Mouse (Mus musculus) B cell, adult (primary cell): ENCODE results near the gene A630076J17Rik. TPM values are rescaled to one million over a fixed set of nuclear protein-coding genes. Genes with fewer than 3 reads are reported as not detected.

Experiments
- total RNA-seq: library from RNA; stranded (reverse); gene quantifications from 4 replicates; pipeline ENCODE4 v1.2.4, GENCODE M21; 2023; ENCODE audit not compliant: inconsistent age

Gene A630076J17Rik
- total RNA-seq = not detected in 4 replicates

GRCm38 (mm10) chr3:107230527-107230926, at the start of gene A630076J17Rik:
TSS of gene A630076J17Rik (plus strand) at chr3:107230614.

GRCm38 (mm10) chr3:107182756-107183155, 47.7 kb upstream of the A630076J17Rik start, which contains the start of gene Kcna10:
TSS of gene Kcna10 (plus strand) at chr3:107183056.

GRCm38 (mm10) chr3:107221608-107222007, 8.8 kb upstream of the A630076J17Rik start, which contains the start of gene Cym:
TSS of gene Cym (minus strand) at chr3:107221732.

GRCm38 (mm10) chr3:107239607-107240006, 9.2 kb downstream of the A630076J17Rik start, which contains the start of gene Prok1:
TSS of gene Prok1 (minus strand) at chr3:107239707.

GRCm38 (mm10) chr3:107278479-107279269, 48.3 kb downstream of the A630076J17Rik start, which contains the start of gene Lamtor5:
TSS of gene Lamtor5 (plus strand) at chr3:107278858.

Other genes starting within 250 kb of the A630076J17Rik start
- gene Kcna3, start 194.4 kb upstream of the A630076J17Rik start, total RNA-seq = 38.7 to 43.4 TPM (median 39.0 TPM) in 4 replicates
- gene Kcna2, start 129.5 kb upstream of the A630076J17Rik start, total RNA-seq = 0.16 to 0.39 TPM (median 0.22 TPM) in 4 replicates
- not detected in 4 replicates for gene Kcna10, start 47.6 kb upstream of the A630076J17Rik start, total RNA-seq
- not detected in 4 replicates for gene Cym, start 8.9 kb upstream of the A630076J17Rik start, total RNA-seq
- gene Prok1, start 9.1 kb downstream of the A630076J17Rik start, total RNA-seq = not detected in 4 replicates
- gene Lamtor5, start 48.2 kb downstream of the A630076J17Rik start, total RNA-seq = 44.5 to 56.1 TPM (median 48.4 TPM) in 4 replicates
- 0.42 to 0.90 TPM (median 0.59 TPM) in 4 replicates for gene Slc16a4, start 60.6 kb downstream of the A630076J17Rik start, total RNA-seq
- gene Rbm15, start 103.1 kb downstream of the A630076J17Rik start, total RNA-seq = 62.7 to 70.0 TPM (median 66.3 TPM) in 4 replicates
- not detected in 4 replicates for gene Kcnc4, start 228.9 kb downstream of the A630076J17Rik start, total RNA-seq